Mouse (Mus musculus): ENCODE data around the gene Tmem88b. TPM values are rescaled to one million over a fixed set of nuclear protein-coding genes. Genes with fewer than 3 reads are reported as not detected.

Gene Tmem88b
- polyA plus RNA-seq, 1 experiment = 81.7 TPM

DNA sequence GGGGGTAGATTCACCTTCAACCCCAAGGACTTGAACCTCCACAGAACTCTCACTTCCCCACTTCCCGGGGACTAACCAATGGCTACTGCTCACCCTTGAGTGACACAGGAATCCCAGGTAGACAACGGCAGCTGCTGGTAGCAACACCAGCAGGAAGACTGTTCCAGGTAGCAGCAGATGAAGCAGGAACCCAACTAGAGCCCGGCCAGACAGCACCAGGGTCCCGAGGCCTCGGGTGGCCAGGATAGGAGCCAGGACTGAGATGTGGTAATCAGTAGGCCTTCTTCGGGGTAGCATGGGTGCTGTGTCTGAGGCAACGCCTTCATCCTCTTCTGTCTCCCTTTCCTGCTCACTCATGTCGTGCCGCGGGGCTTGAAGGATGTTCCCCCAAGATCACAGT, 428 bp downstream of the Tmem88b start:
- Histone ChIP-seq H3K27ac (ENCODE audit: insufficient read depth, low read length) (peak overlapping the region; percentile 74; the same call in 1 of the 2 replicates), H3K4me1 (ENCODE audit: control insufficient read depth, insufficient read depth, low read length) (no peaks in the 10 kb centered on the region), H3K4me3 (replicated peaks; ENCODE audit: insufficient read depth, low read depth, low read length) (peak overlapping the region; percentile 15), H3K27me3 (ENCODE audit: control insufficient read depth, insufficient read depth, low read length) (no peaks in the 10 kb centered on the region)
- TF ChIP-seq CTCF (IDR thresholded peaks at IDR 0.05; ENCODE audit: borderline replicate concordance, insufficient read depth, low read depth, low read length) = no peak
- TF ChIP-seq POLR2A (IDR thresholded peaks at IDR 0.05; ENCODE audit: borderline replicate concordance, insufficient read depth, low read length) = no peak
- DNase-seq = peak in 1 of 2 experiments; percentile 18
- WGBS = 73% methylated on average over 10 of the region's 10 CpGs

- TF ChIP-seq CTCF (IDR thresholded peaks at IDR 0.05; ENCODE audit: borderline replicate concordance, insufficient read depth, low read depth, low read length) = peak; percentile 71
- peak; percentile 36 for TF ChIP-seq POLR2A (IDR thresholded peaks at IDR 0.05; ENCODE audit: borderline replicate concordance, insufficient read depth, low read length)
- peak; percentile 82 to 89 for DNase-seq
- Histone ChIP-seq H3K27ac (ENCODE audit: insufficient read depth, low read length) (peak overlapping the region; percentile 95), H3K27me3 (ENCODE audit: control insufficient read depth, insufficient read depth, low read length) (no peaks in the 10 kb centered on the region), H3K4me1 (ENCODE audit: control insufficient read depth, insufficient read depth, low read length) (no peaks in the 10 kb centered on the region), H3K4me3 (replicated peaks; ENCODE audit: insufficient read depth, low read depth, low read length) (peak overlapping the region; percentile 83)
- WGBS = under 1% methylated on average over 52 of the region's 52 CpGs
Measured at GRCm38 (mm10) chr4:155784081-155784701, 1.5 kb downstream of the Tmem88b start.

GRCm38 (mm10) chr4:155783486-155784080, 2.1 kb downstream of the Tmem88b start:
- no peaks in the 10 kb centered on the region for H3K4me1 ChIP-seq (ENCODE audit: control insufficient read depth, insufficient read depth, low read length)
- no peaks in the 10 kb centered on the region for H3K27me3 ChIP-seq (ENCODE audit: control insufficient read depth, insufficient read depth, low read length)
- TF ChIP-seq CTCF (IDR thresholded peaks at IDR 0.05; ENCODE audit: borderline replicate concordance, insufficient read depth, low read depth, low read length) = no peak
- TF ChIP-seq POLR2A (IDR thresholded peaks at IDR 0.05; ENCODE audit: borderline replicate concordance, insufficient read depth, low read length) = no peak
- DNase-seq = peak; percentile 34 to 51
- 12% methylated on average over 16 of the region's 16 CpGs for WGBS
- H3K27ac ChIP-seq (ENCODE audit: insufficient read depth, low read length) = peak overlapping the region; percentile 95
- H3K4me3 ChIP-seq (replicated peaks; ENCODE audit: insufficient read depth, low read depth, low read length) = peak overlapping the region; percentile 83

- Histone ChIP-seq H3K27me3 (ENCODE audit: control insufficient read depth, insufficient read depth, low read length) (no peaks in the 10 kb centered on the region), H3K4me3 (replicated peaks; ENCODE audit: insufficient read depth, low read depth, low read length) (no peak overlapping the region), H3K27ac (ENCODE audit: insufficient read depth, low read length) (peak overlapping the region; percentile 13), H3K4me1 (ENCODE audit: control insufficient read depth, insufficient read depth, low read length) (peaks cover 3% of the 10 kb centered on the region)
- TF ChIP-seq CTCF (IDR thresholded peaks at IDR 0.05; ENCODE audit: borderline replicate concordance, insufficient read depth, low read depth, low read length) (no peak), POLR2A (IDR thresholded peaks at IDR 0.05; ENCODE audit: borderline replicate concordance, insufficient read depth, low read length) (no peak)
- WGBS = 30% methylated on average over 6 of the region's 6 CpGs
- peak; percentile 32 to 48 for DNase-seq
Measured at GRCm38 (mm10) chr4:155780895-155781294, 4.8 kb downstream of the Tmem88b start.

DNA sequence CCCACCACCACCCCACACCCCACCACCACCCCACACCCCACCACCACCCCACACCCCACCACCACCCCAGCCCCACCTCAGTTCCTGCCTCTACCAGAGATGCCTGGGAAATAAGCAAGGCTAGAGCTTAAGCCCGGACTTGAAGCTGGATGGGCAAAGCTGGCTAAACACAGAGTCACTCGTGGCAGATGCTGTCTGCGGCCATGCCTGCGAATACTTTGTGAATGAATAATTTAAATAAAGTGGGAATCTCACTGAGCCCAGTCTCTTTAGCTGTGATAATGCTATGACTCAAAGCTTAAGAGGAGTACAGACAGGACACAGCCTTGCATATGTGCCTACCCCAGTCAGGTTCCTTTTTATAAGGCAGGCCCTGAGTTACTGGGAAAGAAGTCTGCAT, 6.2 kb downstream of the Tmem88b start:
- Histone ChIP-seq H3K27ac (ENCODE audit: insufficient read depth, low read length) (no peak overlapping the region), H3K4me1 (ENCODE audit: control insufficient read depth, insufficient read depth, low read length) (peaks cover 13% of the 10 kb centered on the region), H3K4me3 (replicated peaks; ENCODE audit: insufficient read depth, low read depth, low read length) (no peak overlapping the region), H3K27me3 (ENCODE audit: control insufficient read depth, insufficient read depth, low read length) (no peaks in the 10 kb centered on the region)
- WGBS = 72% methylated on average over 4 of the region's 4 CpGs
- no peak for DNase-seq
- no peak for TF ChIP-seq CTCF (IDR thresholded peaks at IDR 0.05; ENCODE audit: borderline replicate concordance, insufficient read depth, low read depth, low read length)
- TF ChIP-seq POLR2A (IDR thresholded peaks at IDR 0.05; ENCODE audit: borderline replicate concordance, insufficient read depth, low read length) = no peak

DNA sequence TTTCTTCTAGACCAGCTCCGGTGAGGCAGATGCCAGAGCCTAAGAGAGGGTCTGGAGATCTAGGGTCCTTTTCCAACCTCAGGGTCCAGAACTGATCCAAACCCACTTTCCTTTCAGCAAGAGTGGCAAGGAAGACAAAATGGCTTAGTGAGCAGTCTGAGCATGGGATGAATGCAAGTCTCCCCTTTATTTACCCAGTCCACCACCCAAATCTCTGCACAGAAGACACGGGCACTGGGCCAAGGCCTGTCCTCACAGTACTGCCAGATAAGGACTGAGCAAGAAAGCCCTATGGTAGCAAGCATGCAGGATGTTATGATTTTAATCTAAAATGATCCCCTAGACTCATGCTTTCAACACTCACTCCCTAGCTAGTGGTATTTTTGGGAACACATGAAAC, 7.9 kb downstream of the Tmem88b start:
- WGBS = 70% methylated on average over 2 of the region's 2 CpGs
- Histone ChIP-seq H3K27ac (ENCODE audit: insufficient read depth, low read length) (no peak overlapping the region), H3K4me3 (replicated peaks; ENCODE audit: insufficient read depth, low read depth, low read length) (no peak overlapping the region), H3K4me1 (ENCODE audit: control insufficient read depth, insufficient read depth, low read length) (peaks cover 13% of the 10 kb centered on the region), H3K27me3 (ENCODE audit: control insufficient read depth, insufficient read depth, low read length) (no peaks in the 10 kb centered on the region)
- DNase-seq = no peak
- no peak for TF ChIP-seq CTCF (IDR thresholded peaks at IDR 0.05; ENCODE audit: borderline replicate concordance, insufficient read depth, low read depth, low read length)
- TF ChIP-seq POLR2A (IDR thresholded peaks at IDR 0.05; ENCODE audit: borderline replicate concordance, insufficient read depth, low read length) = no peak

- 59% methylated on average over 2 of the region's 2 CpGs for WGBS
- Histone ChIP-seq H3K4me1 (ENCODE audit: control insufficient read depth, insufficient read depth, low read length) (peaks cover 13% of the 10 kb centered on the region), H3K27ac (ENCODE audit: insufficient read depth, low read length) (no peak overlapping the region), H3K4me3 (replicated peaks; ENCODE audit: insufficient read depth, low read depth, low read length) (no peak overlapping the region), H3K27me3 (ENCODE audit: control insufficient read depth, insufficient read depth, low read length) (no peaks in the 10 kb centered on the region)
- TF ChIP-seq CTCF (IDR thresholded peaks at IDR 0.05; ENCODE audit: borderline replicate concordance, insufficient read depth, low read depth, low read length) = no peak
- no peak for TF ChIP-seq POLR2A (IDR thresholded peaks at IDR 0.05; ENCODE audit: borderline replicate concordance, insufficient read depth, low read length)
- no peak for DNase-seq
Measured at GRCm38 (mm10) chr4:155776704-155777335, 8.9 kb downstream of the Tmem88b start.

Data from cerebellum, adult 2 months (tissue).